Mouse (Mus musculus) lung, postnatal 14 days (tissue): ENCODE data around the gene Pole4.

ENCODE experiments used
- DNase-seq: peaks from one replicate; pipeline ENCODE4 v3.0.0; 2021

Pole4 gene

DNA sequence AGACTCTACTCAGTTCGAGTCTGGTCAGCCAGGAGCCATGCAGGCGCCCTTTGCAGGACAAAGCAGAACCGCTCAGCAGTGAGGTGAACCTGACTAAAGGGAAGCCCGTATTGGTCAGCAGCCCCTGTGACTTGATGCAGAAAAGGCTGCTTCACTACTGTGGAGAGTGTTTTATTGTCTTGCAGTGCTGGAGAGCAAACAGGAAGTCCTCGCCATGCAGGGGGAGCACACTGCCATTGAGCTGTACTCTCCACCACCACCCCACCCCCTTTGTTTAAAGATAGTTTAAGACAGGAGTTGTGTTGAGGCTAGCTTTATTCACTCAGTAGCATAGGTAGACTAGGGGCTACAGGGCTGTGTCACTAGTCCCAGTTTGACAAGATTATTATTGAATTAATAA is at the start of gene Pole4:
Gene Pole4, minus strand, starts transcription at position 145 of the 400 bp plus-strand sequence.
- no peak for DNase-seq

DNA sequence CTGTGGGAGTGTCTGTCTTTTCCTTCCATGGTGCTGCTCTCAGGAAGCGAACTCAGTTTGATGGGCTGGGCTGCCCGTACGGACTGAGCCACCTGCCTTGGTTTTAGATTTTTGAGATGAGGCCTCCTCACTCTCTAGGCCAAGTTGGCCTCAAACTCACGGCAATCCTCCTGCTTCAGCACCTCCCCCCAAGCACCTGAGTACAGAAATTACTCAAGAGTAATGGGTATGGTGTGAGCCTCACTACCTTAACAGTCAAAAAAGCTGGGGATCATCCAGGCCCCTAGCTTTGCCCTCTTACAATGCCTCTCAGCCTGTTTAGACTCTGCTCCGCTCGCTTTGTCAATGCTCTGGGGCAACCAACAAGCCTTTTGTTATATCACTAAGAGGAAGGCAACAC is 49.6 kb upstream of the Pole4 start:
- no peak for DNase-seq

DNA sequence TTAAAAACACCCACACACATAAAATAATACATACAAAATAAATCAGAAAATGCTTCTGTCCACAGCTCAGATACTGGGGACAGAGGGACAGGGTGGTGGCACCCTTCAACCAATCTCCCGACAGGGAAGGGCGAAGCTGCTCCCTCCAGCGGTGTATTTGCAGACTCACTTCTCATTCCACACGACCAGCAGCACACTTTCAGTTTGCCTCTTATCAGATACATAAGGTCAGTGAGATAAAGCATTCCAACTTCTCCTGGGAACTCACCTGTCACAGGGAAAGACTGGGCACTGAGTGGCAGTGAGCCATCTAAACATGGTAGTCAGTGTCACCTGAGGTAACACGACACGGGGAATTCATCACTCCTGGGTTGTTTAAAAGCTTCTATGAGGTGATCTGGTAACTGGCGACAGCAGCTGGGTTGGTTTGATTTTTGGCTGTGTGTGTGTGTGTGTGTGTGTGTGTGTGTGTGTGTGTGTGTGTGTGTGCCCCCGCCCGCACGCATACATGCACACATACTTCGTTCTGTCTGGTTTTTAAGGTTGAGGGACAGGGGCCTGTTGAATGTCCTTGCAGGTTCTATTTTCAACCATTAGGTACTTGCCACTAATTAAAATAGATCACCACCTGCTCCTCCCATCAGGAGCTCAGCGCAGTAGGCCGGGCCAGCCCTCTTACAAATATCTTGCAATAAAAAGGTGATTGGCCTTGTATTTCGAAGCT is 48.6 kb upstream of the Pole4 start:
- DNase-seq: no peak

DNA sequence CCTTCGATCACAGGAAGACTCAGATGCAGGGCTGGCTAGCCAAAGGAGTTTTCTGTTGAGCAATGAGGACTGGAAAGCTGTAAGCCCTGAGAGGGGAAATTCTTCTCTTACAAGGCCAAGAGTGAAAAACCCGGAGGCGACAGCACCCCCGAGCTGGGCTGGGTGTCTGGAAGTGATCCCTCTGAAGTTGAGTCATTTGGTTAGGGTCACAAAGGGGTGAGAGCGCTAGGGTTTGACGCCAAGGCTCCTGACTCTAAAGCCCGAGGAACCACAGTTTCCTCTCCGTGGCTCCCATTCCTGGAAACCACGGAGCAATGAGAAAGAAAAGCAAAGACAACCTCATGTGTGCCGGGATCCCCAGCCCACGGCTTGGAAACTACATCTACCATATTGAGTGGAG is 47.9 kb upstream of the Pole4 start:
- peak; percentile 43 for DNase-seq

DNA sequence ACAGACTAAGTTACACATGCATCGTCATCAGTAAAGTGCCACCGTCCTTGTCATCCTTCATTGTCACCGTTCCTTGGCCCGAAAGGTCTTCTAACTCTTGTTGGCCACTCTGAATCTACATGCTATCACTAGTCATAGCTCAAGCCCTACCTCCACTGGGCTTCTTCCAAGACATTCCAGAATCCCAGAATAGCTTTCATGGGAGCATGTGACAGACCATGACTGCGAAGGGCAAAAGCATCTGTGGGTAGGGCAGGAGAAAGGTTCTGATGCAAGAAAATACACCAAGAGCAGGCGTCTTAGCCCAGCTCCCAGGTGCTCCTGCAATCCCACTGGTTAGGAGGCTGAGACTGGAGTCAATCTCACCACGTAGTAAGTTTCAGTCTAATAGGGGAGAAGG is 46.6 kb upstream of the Pole4 start:
- DNase-seq: no peak

DNA sequence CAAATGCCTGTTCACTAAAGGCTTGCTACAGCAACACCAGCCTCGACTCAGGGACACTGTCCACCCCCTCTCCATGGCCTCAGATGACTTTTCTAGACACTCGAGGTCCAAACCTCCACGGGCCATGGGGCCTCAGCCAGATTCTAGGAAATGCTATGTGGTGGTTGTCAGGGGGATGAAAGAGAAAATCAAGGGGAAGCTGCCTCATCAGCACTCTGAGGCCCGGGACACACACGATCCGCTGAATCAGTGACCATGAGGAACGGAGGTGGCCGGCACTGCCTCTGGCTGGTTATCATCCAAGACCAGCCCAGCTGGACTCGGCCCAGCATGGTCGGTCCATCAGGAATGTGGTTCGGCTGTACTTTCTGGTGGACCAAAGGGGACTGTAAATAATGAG is 45.9 kb upstream of the Pole4 start:
- DNase-seq: peak; percentile 46

DNA sequence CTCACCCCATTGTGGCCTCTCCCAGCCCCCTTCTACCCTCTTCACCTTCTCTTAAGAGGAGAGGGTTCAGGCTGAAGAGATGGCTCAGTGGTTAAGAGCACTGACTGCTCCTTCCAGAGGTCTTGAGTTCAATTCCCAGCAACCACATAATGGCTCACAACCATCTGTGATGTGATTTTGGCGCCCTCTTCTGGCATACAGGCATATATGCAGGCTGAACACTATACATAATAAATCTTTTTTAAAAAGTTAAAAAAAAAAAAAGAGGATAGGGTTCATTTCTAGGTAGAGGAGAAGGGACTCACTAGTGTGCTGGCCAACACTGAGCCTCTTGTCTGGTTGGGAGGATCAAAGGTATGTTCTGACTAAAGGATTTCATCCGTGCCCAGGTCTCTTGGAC is 44.9 kb upstream of the Pole4 start:
- DNase-seq: no peak

DNA sequence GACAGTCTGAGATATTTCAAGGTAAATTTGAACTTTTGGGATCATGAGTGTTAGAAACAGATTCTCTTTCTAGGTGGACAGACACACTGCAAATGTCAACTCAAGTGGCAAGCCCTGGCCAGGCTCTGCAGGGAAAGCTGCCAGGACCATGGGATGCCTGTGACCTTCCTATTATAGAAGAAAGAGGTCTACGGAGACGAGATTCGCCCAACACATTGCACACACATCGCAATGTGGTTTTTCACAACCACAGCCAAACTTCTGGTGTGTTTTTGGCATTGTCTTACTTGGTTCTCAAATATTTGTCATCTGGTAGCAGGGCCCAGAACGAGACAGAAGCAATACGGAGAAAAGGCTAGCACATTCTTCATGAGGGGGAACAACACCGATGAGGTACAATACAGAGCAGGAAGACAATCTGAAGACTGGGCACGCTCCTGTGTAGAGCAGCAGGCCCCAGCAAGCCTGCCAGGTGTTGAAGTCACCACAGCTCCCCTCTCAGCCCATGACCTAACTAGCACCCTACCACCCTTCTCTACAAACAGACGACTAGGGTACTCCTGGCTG is 43.0 kb upstream of the Pole4 start:
- no peak for DNase-seq

DNA sequence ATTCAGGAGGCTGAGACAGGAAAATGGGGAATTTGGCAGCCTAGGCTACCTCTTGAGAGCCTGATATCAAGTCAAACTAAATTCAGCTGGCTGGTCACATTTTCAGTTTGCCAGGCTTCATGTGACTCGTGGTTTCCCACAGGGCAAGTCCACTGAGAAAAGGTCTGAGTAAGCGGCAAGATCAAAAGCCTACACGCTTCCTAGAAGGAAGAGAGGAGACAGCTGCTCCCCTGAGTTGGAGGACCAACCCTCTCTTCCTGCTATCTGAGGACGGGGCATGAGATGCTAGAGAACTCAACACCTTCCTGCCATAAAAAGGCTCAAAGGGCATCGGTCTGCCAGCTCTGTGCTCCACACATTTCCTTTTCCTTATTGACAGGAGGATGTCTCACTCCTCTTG is 41.9 kb upstream of the Pole4 start:
- no peak for DNase-seq

DNA sequence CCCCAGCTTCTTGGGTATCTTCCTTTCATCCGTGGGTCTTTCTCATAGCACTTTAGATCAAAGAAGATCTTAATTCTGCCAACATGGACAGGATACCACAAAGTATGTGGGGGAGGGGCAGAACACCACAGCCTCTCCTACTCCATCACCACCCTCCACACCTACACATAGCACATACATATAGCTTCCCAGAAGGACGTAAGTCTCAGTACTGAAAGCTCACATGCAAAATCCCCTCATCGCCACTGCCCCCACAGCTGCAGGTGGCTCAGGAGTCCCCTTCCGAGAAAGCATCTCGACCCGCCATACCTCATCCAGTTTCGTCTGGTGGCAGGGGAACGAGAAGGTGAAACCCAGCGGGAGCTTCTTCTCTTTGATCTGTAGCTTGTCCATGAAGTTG is 39.4 kb upstream of the Pole4 start:
- no peak for DNase-seq

DNA sequence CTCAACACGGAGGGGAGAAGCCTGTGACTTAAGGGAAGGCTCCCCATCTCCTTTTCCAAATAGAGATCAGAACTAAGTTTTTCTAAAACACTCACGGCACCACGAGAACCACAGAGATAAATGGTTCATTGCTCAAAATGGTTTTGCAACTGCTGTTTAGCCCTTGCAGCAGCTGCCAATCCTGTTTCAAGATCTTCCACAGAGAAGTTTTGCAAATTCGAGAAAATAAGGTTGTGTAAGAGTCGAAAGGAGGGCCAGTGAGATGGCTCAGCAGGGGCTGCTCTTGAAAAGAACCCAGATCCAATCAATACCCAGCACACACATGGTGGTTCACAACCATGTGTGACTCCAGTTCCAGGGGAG is 36.3 kb upstream of the Pole4 start:
- no peak for DNase-seq

DNA sequence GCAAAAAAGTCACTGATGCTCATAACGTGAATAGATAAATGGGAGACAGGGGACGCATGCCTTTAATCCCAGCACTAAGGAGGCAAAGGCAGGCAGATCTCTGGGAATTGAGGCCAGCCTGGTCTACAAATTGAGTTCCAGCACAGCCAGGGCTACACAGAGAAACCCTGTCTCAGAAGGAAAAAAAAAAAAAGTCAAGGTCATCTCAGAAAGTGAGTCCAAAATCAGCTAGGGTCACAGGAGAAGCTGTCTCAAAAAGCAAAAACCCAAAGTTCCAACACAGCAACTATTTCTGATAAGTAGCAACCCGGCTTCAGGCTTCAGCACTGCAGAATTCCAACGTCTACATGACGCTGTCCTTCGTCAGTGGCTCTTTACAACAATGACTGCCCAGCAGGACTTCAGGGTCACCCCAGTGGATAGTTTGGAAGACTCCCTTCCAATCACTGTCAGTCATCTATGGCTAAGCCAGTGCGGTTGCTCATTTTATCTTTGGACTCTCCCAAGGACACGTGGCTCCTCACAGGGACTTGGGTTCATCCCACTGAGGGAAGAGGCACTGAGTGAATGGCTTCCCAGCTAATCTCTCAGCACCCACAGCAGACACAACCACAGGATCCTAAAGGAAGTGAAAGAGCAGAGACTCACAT is 35.8 kb upstream of the Pole4 start:
- DNase-seq: no peak

DNA sequence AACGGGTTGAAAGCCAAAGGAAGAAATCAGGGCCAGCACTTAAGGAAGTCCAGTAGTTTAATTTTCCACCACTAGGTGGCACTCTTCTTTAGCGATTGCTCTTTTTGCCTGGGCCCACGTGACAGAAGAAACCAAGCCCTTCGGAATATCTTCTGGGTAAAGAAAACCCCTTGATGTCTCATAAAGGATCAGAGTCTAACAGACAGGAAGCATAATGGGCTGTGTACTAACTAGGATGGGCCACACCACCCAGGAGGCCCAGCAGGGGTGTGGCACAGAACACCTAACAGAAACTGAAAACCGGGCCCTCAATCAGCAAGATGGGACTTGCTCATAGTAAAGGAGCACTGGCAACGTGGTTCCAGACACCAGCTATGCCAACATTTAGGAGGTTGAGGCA is 35.1 kb upstream of the Pole4 start:
- DNase-seq: peak; percentile 79

DNA sequence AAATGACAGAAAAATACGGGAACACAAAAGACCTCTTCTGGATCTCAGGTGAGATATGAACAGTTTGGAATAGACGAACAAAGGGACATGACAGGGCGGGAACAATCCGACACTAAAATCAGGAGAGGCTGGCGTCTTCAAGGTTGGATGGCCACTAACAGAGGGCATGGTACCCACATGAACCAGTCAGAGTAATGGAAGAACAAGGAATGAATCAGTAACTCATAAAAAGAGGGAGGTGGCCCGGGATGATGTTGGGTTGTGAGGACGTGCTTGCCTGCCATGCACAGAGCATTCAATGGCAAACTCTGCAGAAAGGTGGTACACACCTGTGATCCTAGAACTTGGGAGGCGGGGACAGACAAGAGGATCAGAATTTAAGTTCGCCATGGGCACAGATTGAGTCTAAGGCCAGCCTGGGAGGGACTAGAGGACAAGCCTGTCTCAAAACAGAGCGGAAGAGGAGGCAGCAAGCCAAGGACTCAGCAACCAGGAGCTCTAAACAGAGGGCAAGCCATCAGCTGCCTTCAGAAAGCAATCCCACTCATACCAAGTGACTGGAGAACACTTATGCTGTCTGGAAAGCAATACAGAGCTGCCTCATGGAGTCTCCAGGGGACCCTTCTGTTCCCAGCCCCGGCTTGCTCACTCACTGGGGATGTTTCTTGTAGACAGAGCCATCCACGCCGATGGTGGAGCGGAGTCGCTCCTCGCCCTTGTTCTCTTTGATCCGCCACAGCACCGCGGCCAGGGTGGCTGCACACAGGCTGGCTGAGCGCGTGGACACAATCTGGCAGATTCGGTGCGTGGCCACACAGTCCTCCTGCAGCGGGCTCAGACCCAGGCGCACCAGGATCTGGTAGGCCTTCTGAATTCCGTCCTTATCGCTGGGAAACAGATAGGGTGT is 32.7 kb upstream of the Pole4 start:
- no peak for DNase-seq

DNA sequence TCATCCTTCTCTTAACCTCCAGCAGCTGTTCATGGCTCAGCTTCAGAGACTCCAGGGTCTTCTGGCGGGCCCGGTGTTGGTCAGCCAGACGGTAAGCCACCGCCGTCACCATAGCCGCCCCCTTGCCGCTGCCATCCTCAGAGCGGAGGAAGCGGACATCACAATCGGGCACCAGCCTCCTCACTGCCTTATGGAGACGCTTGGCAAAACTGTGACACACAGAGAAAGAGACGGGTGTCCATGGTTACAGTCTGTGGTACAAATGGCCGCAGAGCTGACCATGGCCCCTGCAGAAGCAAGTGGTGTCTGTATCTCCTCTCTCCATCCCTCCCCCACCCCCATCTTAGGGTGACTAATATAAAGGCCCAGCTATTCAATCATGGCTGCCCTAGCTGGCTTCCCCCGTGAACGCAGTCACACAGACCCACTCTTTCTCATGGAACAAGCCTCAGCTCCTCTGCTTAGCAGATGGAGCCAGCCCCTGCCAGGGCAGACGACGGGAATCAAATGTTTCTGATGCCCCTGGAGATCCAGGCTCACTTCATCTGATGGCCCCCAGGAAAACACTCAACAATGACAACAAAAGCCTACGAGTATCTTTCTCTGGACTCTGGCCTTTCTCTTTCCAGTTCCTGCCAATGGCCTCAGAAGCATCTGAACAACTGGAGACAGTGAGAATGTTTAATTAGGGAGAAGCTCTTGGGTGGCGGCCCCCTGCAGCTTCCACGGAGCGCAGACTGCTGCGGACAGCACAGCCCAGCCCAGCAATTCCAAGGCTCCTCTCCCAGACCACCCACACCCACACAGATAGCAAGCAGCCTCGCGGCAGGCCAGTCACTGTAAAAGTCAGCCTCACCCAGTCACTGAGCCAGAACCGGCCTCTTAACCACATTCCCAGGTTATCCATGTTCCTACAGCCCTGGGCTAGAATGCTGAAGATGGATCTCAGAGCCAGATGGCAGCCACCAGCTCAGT is 31.7 kb upstream of the Pole4 start:
- no peak for DNase-seq

DNA sequence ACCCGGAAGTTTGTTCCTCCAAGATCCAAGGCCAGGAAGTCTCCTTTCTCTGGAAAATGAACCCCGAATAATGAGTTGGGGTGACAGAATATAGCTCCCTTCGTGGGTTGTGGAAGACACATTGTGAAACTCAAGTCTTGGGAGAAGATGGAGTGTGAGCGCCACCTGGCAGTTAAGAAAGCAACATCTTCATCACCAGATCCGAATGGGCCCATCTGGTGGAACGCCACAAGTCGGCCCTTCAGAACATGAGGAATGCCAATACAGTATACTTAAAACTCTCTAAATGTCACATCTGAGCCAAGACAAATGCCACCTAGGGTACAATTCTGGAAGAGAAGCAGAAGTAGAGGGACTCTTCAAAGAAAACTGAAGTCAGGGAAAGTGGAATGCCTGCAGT is 30.2 kb upstream of the Pole4 start:
- peak; percentile 54 for DNase-seq

DNA sequence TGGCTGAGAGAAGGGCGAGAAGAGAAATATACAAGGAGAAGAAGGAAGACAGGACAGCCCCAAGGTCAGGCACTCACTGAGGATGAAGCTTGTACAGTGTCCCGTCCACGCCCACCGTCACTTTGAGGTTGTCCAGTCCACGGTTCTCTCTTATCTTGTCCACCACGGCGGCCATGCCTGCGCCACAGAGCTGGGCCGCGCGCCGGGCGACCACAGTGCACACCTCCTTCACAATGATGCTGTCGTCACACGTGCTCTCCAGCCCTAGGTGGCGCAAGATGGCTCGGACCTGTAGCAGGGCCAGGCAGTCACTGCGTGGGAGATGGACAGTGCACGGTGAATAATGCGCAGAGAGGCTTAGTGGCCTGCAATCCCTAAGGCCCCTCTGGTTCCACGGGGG is 23.5 kb upstream of the Pole4 start:
- no peak for DNase-seq

DNA sequence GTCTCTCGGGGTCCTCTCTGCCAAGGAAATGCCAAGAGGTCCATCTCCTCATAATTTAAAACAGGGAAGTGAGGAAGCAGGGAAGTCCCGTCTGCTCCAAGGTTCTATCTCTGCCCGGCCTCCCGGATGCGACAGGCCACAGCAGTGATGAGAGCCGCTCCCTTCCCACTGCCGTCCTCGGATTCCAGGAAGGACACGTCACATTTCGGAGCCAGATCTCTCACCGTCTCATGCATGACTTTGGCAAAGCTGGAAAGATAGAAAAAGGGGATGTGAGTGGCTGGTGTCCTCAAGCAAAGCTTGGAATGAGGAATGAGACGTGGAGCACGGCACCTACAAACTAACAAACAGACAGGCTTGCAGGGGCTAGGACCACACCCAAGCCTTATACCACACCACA is 22.0 kb upstream of the Pole4 start:
- no peak for DNase-seq

DNA sequence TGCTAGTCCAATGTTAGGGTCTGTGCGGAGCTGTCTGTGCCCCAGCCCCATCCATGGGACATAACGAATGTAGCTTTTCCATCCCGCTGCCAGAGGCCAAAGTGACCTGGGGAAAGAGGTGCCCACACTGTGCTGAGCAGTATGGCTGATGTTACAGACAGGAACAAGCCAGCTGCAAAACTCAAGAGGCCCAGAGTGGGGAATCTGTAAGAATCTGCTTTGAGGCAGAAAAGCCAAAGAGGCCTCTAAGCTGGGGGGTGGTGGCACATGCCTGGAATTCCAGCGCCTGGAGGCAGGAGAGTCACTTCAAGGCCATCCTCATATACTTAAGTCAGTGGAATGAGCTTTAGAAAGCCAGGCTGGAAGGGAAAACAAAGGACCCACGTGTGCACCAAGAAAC is 18.2 kb upstream of the Pole4 start:
- DNase-seq: peak; percentile 42

DNA sequence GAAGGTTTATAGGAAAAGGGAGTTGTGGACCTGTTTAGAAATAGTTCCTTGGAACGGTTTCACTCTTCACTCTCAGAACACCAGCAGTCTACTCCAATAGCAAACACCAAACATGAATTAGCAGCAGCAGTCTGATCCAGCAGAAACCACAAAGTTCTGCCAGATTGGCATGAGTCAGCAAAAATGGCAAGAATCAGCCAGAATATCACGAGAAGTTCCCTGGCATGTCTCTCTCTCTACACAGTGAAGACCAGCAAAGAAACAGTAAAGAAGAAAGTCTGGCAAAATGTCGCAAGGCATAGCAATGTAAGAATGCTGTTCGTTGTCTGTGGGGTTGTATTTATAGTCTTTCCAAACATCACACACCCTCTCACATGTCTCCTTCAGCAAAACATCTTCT is 11.0 kb upstream of the Pole4 start:
- no peak for DNase-seq

DNA sequence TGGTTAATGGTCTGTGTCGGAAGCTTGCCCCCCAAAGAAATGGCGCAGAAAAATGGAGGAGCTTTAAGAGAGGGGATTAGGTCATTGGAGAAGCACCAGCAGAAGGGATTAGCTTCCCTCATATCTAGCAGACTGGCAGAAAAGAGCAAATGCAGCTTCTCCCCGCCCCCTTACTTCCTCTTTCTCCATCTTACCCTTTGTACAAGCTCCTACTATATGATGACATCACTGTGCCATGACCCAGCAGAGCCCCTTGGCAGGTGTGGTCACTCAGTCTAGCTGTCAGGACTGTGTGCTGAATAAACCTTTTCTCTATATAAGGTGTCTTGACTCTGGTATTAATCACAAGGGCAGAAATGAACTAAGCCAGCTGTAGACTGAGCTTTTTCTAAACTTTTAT is 10.5 kb upstream of the Pole4 start:
- DNase-seq: no peak

DNA sequence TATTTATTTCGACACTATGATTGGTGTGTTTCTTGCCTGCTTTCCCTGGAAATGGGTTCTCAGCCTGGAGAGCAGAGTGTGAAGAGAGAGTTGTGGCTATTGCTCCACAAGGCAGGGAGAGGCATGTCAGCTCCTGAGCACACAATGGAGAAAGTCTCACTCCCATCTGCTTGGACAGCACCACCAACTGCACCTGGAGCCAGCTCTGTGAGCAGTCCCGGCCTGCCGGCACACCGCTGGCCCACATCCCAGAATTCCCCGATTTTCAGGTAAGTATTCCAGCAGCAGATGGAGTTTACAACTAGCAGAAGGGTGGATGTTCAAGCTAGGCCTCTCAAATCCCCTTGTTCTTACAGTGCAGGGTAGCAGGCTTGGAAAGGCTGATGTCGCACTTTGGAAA is 10.1 kb upstream of the Pole4 start:
- no peak for DNase-seq
